Mouse (Mus musculus) olfactory bulb, adult 2 months (tissue): ENCODE measurements around the gene Arhgap10.

ENCODE experiments used
- CTCF ChIP-seq: fragments of 200-500 bp; IDR thresholded peaks from 2 replicates; pipeline ENCODE4 v1.5.1; 2012; ENCODE audit warnings: low read depth, mild to moderate bottlenecking, low read length, moderate library complexity; ENCODE audit not compliant: insufficient read depth
- POLR2A ChIP-seq: fragments of 200-500 bp; IDR thresholded peaks from 2 replicates; pipeline ENCODE4 v1.6.1; 2012; ENCODE audit warnings: mild to moderate bottlenecking, low read depth, low read length, moderate library complexity; ENCODE audit not compliant: insufficient read depth

GRCm38 (mm10) chr8:77459696-77460095 is 58.1 kb downstream of the Arhgap10 start:
- TF ChIP-seq POLR2A: no peak
- TF ChIP-seq CTCF: no peak
